Mouse (Mus musculus) forebrain, embryonic 15.5 days (tissue): Measurements from ENCODE around the gene Hbq1b. TPM values are rescaled to one million over a fixed set of nuclear protein-coding genes. Genes with fewer than 3 reads are reported as not detected.
"Not testable (repeated sequence)": the region's sequence is repeated elsewhere in the genome, so short reads cannot be mapped to it uniquely, and the experiment has no call there.

Experiments
- ATAC-seq: fragments of 200-750 bp; cut with Nextera tagmentation; replicated peaks from 2 replicates; pipeline ENCODE4 v1.8.0; 2017; ENCODE audit warnings: mild to moderate bottlenecking, moderate TSS enrichment, moderate library complexity
- H3K27ac ChIP-seq: fragments of 300-500 bp; sonication (generic); replicated peaks from 2 replicates; pipeline ENCODE4 v1.5.1; 2015; ENCODE audit warnings: mild to moderate bottlenecking, inconsistent platforms
- H3K27me3 ChIP-seq: fragments of 300-500 bp; sonication (generic); 2 replicates; pipeline ENCODE4 v1.6.1; 2015; ENCODE audit warnings: inconsistent platforms
- H3K36me3 ChIP-seq: fragments of 300-500 bp; sonication (generic); 2 replicates; pipeline ENCODE4 v1.6.1; 2015; ENCODE audit warnings: mild to moderate bottlenecking, inconsistent platforms
- H3K4me1 ChIP-seq: fragments of 300-500 bp; sonication (generic); 2 replicates; pipeline ENCODE4 v1.6.1; 2015; ENCODE audit warnings: inconsistent platforms
- H3K4me2 ChIP-seq: fragments of 300-500 bp; sonication (generic); replicated peaks from 2 replicates; pipeline ENCODE4 v1.6.1; 2015; ENCODE audit warnings: mild to moderate bottlenecking, inconsistent platforms
- H3K4me3 ChIP-seq: fragments of 300-500 bp; sonication (generic); 2 replicates; pipeline ENCODE4 v1.5.1; 2015; ENCODE audit warnings: mild to moderate bottlenecking, inconsistent platforms
- H3K9ac ChIP-seq: fragments of 300-500 bp; sonication (generic); replicated peaks from 2 replicates; pipeline ENCODE4 v1.6.1; 2015; ENCODE audit warnings: mild to moderate bottlenecking, inconsistent platforms
- H3K9me3 ChIP-seq: fragments of 300-500 bp; sonication (generic); 2 replicates; pipeline ENCODE4 v1.6.1; 2016; ENCODE audit warnings: inconsistent platforms
- WGBS: fragments of 180-500 bp; shearing (Covaris S2); methylation state at CpG from one replicate; pipeline ENCODE4 v1.1.7; 2015; ENCODE audit warnings: mixed read lengths; 5-methylcytosine and 5-hydroxymethylcytosine counted together
- polyA plus RNA-seq: library from polyadenylated mRNA; unstranded; fragments of >200 nt; fragmentation: Nextera tagmentation; extraction: Ambion mirVana; gene quantifications from 2 replicates; pipeline ENCODE4 v1.2.1, GENCODE M21; 2015

The Hbq1b gene
- polyA plus RNA-seq, 1 experiment from 2014 or later = 1.6 TPM

DNA sequence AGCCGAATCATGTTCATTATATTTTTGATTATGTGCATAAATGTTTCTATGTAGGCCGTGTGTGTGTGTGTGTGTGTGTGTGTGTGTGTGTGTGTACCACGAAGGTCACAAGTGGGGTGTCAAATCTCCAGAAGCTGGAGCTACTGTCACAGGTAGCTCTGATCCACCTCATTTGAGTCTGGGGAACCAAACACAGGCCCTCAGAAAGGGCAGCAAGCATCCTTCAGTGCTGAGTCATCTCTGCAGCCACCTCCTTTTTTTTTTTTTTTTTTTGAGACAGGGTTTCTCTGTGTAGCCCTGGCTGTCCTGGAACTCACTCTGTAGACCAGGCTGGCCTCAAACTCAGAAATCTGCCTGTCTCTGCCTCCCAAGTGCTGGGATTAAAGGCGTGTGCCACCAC lies 6.1 kb downstream of the Hbq1b start:
- not testable (repeated sequence) for H3K36me3 ChIP-seq, H3K27me3 ChIP-seq, H3K4me3 ChIP-seq, ATAC-seq, H3K9me3 ChIP-seq, H3K9ac ChIP-seq, H3K27ac ChIP-seq, H3K4me1 ChIP-seq, H3K4me2 ChIP-seq
- WGBS = 84% methylated on average over 4 of the region's 4 CpGs

DNA sequence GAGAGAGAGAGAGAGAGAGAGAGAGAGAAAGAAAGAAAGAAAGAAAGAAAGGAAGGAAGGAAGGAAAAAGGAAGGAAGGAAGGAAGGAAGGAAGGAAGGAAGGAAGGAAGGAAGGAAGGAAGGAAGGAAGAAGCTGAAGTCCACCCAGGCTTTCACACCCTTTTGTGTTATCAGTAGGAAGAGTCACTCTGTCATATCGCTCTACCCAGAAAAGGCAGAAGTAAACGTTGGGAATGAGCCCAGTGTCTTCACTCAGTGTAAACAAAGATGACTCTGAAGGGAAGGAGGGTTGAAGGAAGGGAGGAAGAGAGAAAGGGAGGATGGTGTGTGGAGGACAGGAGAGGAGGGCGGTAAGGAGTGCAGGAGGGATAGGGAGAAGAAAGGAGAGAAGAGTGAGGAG lies 6.7 kb downstream of the Hbq1b start:
- H3K4me2 ChIP-seq, H3K9ac ChIP-seq, H3K9me3 ChIP-seq, H3K27ac ChIP-seq, H3K27me3 ChIP-seq, H3K36me3 ChIP-seq, ATAC-seq, H3K4me1 ChIP-seq, H3K4me3 ChIP-seq: not testable (repeated sequence)
- 72% methylated on average over 3 of the region's 3 CpGs for WGBS

DNA sequence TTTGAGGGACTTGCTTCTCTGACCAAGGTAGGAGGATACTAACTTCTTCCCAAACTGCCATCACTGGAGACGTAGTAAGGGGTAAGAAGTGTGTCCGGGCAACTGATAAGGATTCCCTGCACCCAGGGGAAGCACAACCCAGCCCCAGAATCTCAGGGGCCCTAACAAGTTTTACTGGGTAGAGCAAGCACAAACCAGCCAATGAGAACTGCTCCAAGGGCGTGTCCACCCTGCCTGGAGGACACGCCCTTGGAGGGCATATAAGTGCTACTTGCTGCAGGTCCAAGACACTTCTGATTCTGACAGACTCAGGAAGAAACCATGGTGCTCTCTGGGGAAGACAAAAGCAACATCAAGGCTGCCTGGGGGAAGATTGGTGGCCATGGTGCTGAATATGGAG lies 9.4 kb downstream of the Hbq1b start, which contains the start of gene Hba-a2:
Gene Hba-a2, plus strand, starts transcription at position 287 of the 400 bp plus-strand sequence.
- not testable (repeated sequence) for H3K4me3 ChIP-seq, H3K9ac ChIP-seq, H3K36me3 ChIP-seq, ATAC-seq, H3K4me2 ChIP-seq, H3K9me3 ChIP-seq, H3K27ac ChIP-seq, H3K4me1 ChIP-seq, H3K27me3 ChIP-seq
- WGBS = no CpG with 5 or more reads among the region's 4 CpGs

DNA sequence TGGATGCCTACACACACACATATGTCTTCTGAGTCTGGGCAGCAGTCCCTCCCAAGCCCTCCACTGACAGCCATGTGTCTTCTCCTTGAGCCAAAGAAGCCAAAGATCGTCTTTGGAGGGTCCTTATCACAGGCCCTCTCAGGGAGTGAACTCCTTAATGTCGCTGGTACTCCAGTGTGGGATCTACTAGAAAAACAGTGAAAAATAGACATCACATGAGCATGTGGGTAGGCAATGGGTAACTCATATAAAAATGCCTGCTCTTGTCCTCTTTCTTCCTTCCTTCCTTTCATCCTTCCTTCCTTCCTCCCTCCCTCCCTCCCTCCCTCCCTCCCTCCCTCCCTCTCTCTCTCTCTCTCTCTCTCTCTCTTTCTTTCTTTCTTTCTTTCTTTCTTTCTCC lies 10.7 kb downstream of the Hbq1b start:
- H3K9me3 ChIP-seq, H3K36me3 ChIP-seq, H3K9ac ChIP-seq, ATAC-seq, H3K4me3 ChIP-seq, H3K27me3 ChIP-seq, H3K4me2 ChIP-seq, H3K27ac ChIP-seq, H3K4me1 ChIP-seq: not testable (repeated sequence)
- WGBS = 43% methylated on average over 2 of the region's 2 CpGs

DNA sequence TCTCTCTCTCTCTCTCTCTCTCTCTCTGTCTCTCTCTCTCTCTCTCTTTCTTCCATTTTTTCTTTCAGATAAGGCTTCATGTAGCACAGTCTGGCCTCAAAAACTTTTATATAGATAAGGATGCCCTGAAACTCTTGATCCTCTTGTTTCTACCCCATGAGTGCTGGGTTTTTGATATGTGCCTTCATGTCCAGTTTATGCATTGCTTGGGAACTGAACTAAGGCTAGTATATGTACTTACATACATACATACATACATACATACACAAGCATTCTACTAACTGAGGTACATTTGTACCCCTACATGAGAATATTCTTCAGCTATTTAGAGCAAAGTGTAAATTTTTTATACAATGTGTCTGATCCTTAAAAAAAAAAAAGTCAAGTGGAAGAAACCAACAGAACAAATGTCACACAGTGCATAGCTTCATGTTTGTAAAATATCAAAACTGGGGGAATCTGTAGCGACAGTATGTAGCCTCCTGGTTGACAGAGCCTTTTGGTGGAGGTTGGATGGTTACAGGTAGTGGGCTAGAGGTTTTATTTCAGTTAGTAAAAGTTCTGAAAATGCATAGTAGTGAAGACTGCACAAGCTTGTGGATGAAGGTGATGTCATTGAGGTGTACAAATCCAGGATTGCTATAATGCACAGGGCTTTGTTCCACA lies 11.2 kb downstream of the Hbq1b start:
- H3K9ac ChIP-seq = no peak overlapping the region
- no peaks in the 10 kb centered on the region for H3K27me3 ChIP-seq
- 92% methylated on average over 1 of the region's 1 CpGs for WGBS
- no peak overlapping the region for H3K4me3 ChIP-seq
- ATAC-seq = no peak
- H3K4me2 ChIP-seq = no peak overlapping the region
- H3K9me3 ChIP-seq = no peaks in the 10 kb centered on the region
- H3K27ac ChIP-seq = no peak overlapping the region
- H3K4me1 ChIP-seq = peaks cover 5% of the 10 kb centered on the region; the same call in 1 of the 2 replicates
- H3K36me3 ChIP-seq = no peaks in the 10 kb centered on the region

DNA sequence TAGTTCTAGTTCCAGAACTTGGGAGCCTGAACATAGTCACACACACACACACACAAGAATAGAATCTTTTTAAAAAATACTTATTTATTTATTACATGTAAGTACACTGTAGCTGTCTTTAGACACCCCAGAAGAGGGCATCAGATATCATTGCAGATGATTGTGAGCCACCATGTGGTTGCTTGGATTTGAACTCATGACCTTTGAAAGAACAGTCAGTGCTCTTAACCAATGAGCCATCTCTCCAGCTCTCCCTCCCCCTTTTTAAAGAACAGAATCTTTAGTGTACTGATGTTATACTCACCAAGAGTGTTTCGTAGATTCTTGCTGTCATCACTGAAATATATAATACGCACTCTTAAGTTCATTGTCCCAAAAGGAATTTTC lies 11.8 kb downstream of the Hbq1b start:
- WGBS = 97% methylated on average over 2 of the region's 2 CpGs

DNA sequence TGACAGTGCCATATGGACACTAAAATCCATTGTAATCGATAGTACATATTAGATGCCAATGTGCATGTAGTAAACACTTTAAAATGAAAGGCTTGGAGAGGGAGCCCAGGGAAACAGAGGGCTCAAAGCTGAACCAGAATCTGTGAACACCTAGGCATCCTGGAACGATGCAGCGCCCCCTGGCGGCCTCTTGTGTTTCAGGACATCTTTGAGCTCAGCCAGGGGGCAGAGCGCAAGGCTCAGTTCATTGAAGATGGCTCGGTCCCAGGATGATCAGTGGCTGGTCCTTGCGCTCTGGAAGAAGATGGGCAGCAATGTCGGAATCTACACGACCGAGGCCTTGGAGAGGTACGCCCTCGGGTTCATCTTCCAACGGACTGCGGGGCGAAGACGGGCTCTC lies 13.1 kb downstream of the Hbq1b start, which contains the start of gene Hbq1a:
Gene Hbq1a, plus strand, starts transcription at position 205 of the 400 bp plus-strand sequence.
- Histone ChIP-seq H3K4me2 (peak within 1 kb of the TSS; percentile 40), H3K4me3 (peak within 1 kb of the TSS; percentile 29)
- not testable (repeated sequence) for H3K9ac ChIP-seq, H3K27ac ChIP-seq, H3K9me3 ChIP-seq, H3K4me1 ChIP-seq, H3K36me3 ChIP-seq, H3K27me3 ChIP-seq
- WGBS = 5% methylated on average over 16 of the region's 16 CpGs
- ATAC-seq = peak; percentile 55; the same call in 1 of the 2 replicates

More for the DNA sequence above, 11.8 kb downstream of the Hbq1b start:
- H3K4me3 ChIP-seq = no peak overlapping the region
- no peaks in the 10 kb centered on the region for H3K36me3 ChIP-seq
- H3K27ac ChIP-seq = no peak overlapping the region
- H3K4me2 ChIP-seq = no peak overlapping the region
- ATAC-seq = no peak
- peaks cover 9% of the 10 kb centered on the region; the same call in 1 of the 2 replicates for H3K4me1 ChIP-seq
- H3K27me3 ChIP-seq = no peaks in the 10 kb centered on the region
- H3K9ac ChIP-seq = no peak overlapping the region
- no peaks in the 10 kb centered on the region for H3K9me3 ChIP-seq

DNA sequence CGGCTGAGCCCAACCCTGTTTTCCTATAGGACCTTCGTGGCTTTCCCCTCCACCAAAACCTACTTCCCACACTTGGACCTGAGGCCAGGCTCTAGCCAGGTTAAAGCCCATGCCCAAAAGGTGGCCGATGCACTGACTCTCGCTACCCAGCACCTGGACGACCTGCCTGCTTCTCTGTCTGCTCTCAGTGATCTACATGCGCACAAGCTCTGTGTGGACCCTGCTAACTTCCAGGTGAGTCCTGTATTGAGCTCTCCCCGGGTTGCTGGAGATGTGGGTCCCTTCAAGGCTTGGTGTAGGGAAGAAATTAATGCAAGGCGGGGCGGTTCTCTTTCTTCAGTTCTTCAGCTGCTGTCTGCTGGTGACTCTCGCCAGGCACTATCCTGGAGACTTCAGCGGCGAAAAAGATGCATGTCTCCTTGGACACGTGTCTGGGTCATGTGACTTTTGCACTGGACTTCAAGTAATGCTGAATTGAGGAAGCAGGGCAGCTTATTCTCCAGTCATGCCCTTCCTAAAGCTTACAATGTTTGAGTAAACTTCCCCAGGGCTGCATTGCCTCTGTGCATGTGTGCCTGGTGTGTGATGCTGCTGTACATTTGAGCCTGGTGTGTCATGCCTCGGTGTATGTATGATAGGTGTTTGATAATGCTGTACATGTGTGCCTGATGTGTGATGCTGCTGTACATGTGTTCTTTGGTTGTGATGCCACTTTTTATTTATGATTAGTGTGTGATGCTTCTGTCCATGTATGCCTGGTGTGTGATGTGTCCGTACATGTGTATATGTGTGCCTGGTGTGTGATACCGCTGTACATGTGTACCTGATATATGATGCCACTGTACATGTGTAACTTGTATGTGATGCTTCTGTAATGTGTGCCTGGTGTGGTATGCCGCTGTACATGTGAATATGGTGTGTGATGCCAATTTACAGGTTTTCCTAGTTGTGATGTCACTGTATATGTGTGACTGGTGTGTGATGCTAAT lies 13.8 kb downstream of the Hbq1b start:
- Histone ChIP-seq H3K36me3 (no peaks in the 10 kb centered on the region), H3K4me3 (peak overlapping the region; percentile 29), H3K27ac (no peak overlapping the region), H3K9me3 (no peaks in the 10 kb centered on the region), H3K4me1 (peaks cover 9% of the 10 kb centered on the region; the same call in 1 of the 2 replicates), H3K27me3 (no peaks in the 10 kb centered on the region), H3K9ac (no peak overlapping the region), H3K4me2 (peak overlapping the region; percentile 40)
- 58% methylated on average over 16 of the region's 17 CpGs for WGBS
- ATAC-seq = no peak

DNA sequence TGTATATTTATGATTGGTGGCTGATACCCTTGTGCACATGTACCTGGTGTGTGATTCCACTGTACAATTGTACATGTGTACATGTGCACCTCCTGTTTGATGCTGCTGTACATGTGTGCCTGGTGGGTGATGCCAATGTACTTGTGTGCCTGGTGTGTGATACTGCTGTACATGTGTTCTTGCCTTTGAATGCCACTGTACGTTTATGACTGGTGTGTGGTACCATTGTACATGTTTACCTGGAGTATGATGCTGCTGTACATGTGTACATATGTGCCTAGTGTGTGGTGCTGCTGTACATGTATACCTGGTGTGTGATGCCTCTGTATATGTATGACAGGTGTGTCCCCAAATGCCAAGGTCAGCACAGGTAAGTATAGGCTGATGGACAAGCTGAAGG lies 14.7 kb downstream of the Hbq1b start:
- WGBS = 73% methylated on average over 1 of the region's 1 CpGs
- Histone ChIP-seq H3K4me2 (no peak overlapping the region), H3K9me3 (no peaks in the 10 kb centered on the region), H3K4me3 (no peak overlapping the region), H3K36me3 (no peaks in the 10 kb centered on the region), H3K4me1 (peaks cover 9% of the 10 kb centered on the region; the same call in 1 of the 2 replicates), H3K27ac (no peak overlapping the region), H3K9ac (no peak overlapping the region), H3K27me3 (no peaks in the 10 kb centered on the region)
- no peak for ATAC-seq

DNA sequence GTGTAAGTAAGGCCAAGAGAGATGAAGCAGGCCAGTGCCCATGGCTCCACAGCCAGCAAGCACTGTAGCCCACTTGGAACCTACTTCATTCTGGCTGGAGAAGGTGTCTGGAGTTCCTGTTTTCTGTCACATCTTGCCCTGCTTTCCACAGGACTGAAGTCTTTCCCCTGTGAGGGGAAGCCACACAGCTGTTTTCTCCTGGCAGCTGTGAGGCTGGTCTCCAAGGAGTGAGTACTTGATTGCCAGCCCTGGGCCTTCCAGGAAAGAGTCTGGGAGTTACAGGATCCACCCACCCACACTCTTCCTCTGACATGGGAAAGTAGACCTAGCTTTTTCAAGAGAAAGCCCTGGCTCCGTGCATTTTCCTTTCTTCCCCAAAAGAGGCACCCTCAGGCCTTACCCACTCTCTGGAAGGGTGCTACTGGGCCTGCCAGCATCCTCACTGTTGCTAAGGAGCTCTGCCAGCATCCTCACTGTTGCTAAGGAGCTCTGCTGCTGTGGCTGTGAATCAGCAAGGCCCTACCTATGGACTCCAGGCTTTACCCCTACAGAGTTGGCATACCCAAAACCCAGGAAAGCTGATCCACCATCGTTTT lies 16.2 kb downstream of the Hbq1b start:
- peaks cover 9% of the 10 kb centered on the region; the same call in 1 of the 2 replicates for H3K4me1 ChIP-seq
- H3K27me3 ChIP-seq = no peaks in the 10 kb centered on the region
- ATAC-seq = peak; percentile 60
- H3K36me3 ChIP-seq = no peaks in the 10 kb centered on the region
- WGBS = 38% methylated on average over 2 of the region's 2 CpGs
- no peaks in the 10 kb centered on the region for H3K9me3 ChIP-seq
- no peak overlapping the region for H3K4me3 ChIP-seq
- peak overlapping the region; percentile 31; the same call in 1 of the 2 replicates for H3K27ac ChIP-seq
- H3K9ac ChIP-seq = no peak overlapping the region
- no peak overlapping the region for H3K4me2 ChIP-seq

DNA sequence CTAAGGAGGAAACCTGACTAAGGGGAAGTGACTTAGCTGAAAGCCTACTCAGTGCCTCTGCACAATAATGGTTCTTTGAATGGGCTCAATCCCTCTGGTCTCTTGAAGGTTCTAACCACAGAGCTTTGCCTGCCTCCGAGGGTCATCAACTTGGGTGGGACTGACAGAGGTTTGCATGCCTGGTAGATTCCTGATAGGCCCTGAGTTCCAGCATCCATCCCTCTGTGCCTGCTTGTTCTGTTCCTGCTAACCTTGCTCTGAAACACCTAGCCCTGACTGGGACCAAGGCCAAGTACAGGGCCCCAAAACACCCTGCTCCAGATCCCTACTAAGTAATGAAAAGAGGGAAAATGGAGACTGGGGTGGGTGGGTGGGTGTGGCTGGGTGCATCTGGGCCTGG lies 16.7 kb downstream of the Hbq1b start:
- Histone ChIP-seq H3K27me3 (no peaks in the 10 kb centered on the region), H3K36me3 (no peaks in the 10 kb centered on the region), H3K27ac (no peak overlapping the region), H3K4me1 (peaks cover 9% of the 10 kb centered on the region; the same call in 1 of the 2 replicates), H3K9ac (no peak overlapping the region), H3K4me2 (no peak overlapping the region), H3K9me3 (no peaks in the 10 kb centered on the region), H3K4me3 (no peak overlapping the region)
- ATAC-seq = no peak
- 92% methylated on average over 1 of the region's 1 CpGs for WGBS

DNA sequence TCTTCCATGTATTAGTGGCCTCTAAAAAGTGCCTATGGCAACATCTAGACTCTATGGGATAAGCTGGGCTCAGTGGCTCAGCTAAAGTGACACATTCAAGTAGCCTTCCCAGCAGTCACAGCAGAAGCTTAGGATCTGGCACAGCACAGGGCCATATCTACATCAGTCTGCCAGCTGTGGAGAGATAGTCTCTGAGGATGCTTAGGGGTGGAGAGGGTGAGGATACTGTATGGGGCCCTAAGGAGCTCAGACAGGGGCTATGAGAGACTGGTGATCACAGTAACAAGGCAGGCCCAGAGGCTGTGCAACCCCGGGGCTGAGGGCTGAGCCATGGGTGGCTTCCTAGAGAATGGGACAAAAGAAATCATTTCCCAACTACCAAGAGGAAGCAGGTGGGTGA lies 20.2 kb downstream of the Hbq1b start:
- Histone ChIP-seq H3K9ac (no peak overlapping the region), H3K36me3 (no peaks in the 10 kb centered on the region), H3K27me3 (no peaks in the 10 kb centered on the region), H3K27ac (no peak overlapping the region), H3K4me3 (no peak overlapping the region), H3K9me3 (no peaks in the 10 kb centered on the region), H3K4me2 (no peak overlapping the region), H3K4me1 (peaks cover 9% of the 10 kb centered on the region; the same call in 1 of the 2 replicates)
- no peak for ATAC-seq
- WGBS = 73% methylated on average over 1 of the region's 1 CpGs
